Mouse (Mus musculus): ENCODE measurements around the gene Tmub2. TPM values are rescaled to one million over a fixed set of nuclear protein-coding genes. Genes with fewer than 3 reads are reported as not detected.
A peak's percentile ranks its signal among the peaks of the same experiment; 100 is the strongest.

Tmub2 gene
- total and polyA plus RNA-seq, 3 experiments = 27.0 to 32.9 (median 31.0) TPM

- Histone ChIP-seq H3K9me3 (replicated peaks; ENCODE audit: low read length) (peaks cover 4% of the 10 kb centered on the region), H3K4me3 (replicated peaks in 1 of 3; ENCODE audit: low read depth in 2 of 3, low read length in 2 of 3, poor library complexity in 1 of 3) (no peak overlapping the region), H3K4me2 (ENCODE audit: insufficient read depth, low read depth, poor library complexity, severe bottlenecking) (no peak overlapping the region), H3K36me3 (replicated peaks in 1 of 2; ENCODE audit: control insufficient read depth in 1 of 2, insufficient read depth in 1 of 2, low read length in 1 of 2) (no peaks in the 10 kb centered on the region), H3K27ac (ENCODE audit: insufficient read depth, low read depth) (no peak overlapping the region), H3K79me2 (replicated peaks; ENCODE audit: control insufficient read depth, extremely low read depth, insufficient read depth, poor library complexity, severe bottlenecking) (no peaks in the 10 kb centered on the region), H3K4me1 (ENCODE audit: control insufficient read depth in 1 of 2, insufficient read depth in 2 of 2) (no peaks in the 10 kb centered on the region), H3K9ac (ENCODE audit: insufficient read depth, low read depth) (no peak overlapping the region), H3K27me3 (replicated peaks) (peaks cover 37% of the 10 kb centered on the region)
- no peak for DNase-seq (ENCODE audit: extremely low read depth)
- dilution Hi-C loops (cut with MboI; ENCODE audit: extremely low pct_ligation_motif_present, extremely low pct_unique_long_range_greater_than_20kb, low sequenced_read_pairs) (no loop called here), in situ Hi-C loops (cut with MboI; ENCODE audit: low pct_ligation_motif_present, low pct_unique_long_range_greater_than_20kb, low sequenced_read_pairs) (no loop called here)
- TF ChIP-seq MAX (IDR thresholded peaks at IDR 0.05; ENCODE audit: low read length) = no peak
- TF ChIP-seq BHLHE40 (IDR thresholded peaks at IDR 0.05; ENCODE audit: low read depth, low read length) = no peak
- peak; percentile 26; the same call in 1 of the 2 replicates for TF ChIP-seq ETS1 (conservative IDR thresholded peaks at IDR 0.05; ENCODE audit: low read depth, low read length)
- TF ChIP-seq GABPA (IDR thresholded peaks at IDR 0.05; ENCODE audit: insufficient replicate concordance, low read depth, low read length) = no peak
Measured at GRCm38 (mm10) chr11:102338561-102338960, 53.8 kb downstream of the Tmub2 start.

Other genes starting within 250 kb of the Tmub2 start
- not detected in 2 replicates for gene Cd300lg, start 243.4 kb upstream of the Tmub2 start, total RNA-seq (2012; rRNA removed)
- not detected in 2 replicates for gene Cd300lg, start 243.4 kb upstream of the Tmub2 start, total RNA-seq (2014; rRNA removed)
- not detected in 2 replicates for gene Cd300lg, start 243.4 kb upstream of the Tmub2 start, polyA plus RNA-seq (2012; ENCODE audit: insufficient read length, low read depth)
- 1.4 and 3.1 TPM in 2 replicates for gene Mpp2, start 196.4 kb upstream of the Tmub2 start, total RNA-seq (2012; rRNA removed)
- 0.35 and 0.46 TPM in 2 replicates for gene Mpp2, start 196.4 kb upstream of the Tmub2 start, total RNA-seq (2014; rRNA removed)
- 0.76 and 0.83 TPM in 2 replicates for gene Mpp2, start 196.4 kb upstream of the Tmub2 start, polyA plus RNA-seq (2012; ENCODE audit: insufficient read length, low read depth)
- gene Ppy, start 183.6 kb upstream of the Tmub2 start, total RNA-seq (2012; rRNA removed) = not detected in 2 replicates
- gene Ppy, start 183.6 kb upstream of the Tmub2 start, total RNA-seq (2014; rRNA removed) = not detected in 2 replicates
- gene Ppy, start 183.6 kb upstream of the Tmub2 start, polyA plus RNA-seq (2012; ENCODE audit: insufficient read length, low read depth) = not detected in 2 replicates
- not detected in 2 replicates for gene Pyy, start 177.1 kb upstream of the Tmub2 start, total RNA-seq (2012; rRNA removed)
- not detected in 2 replicates for gene Pyy, start 177.1 kb upstream of the Tmub2 start, total RNA-seq (2014; rRNA removed)
- not detected in 2 replicates for gene Pyy, start 177.1 kb upstream of the Tmub2 start, polyA plus RNA-seq (2012; ENCODE audit: insufficient read length, low read depth)
- not detected in 2 replicates for gene Nags, start 139.4 kb upstream of the Tmub2 start, total RNA-seq (2012; rRNA removed)
- not detected in 2 replicates for gene Nags, start 139.4 kb upstream of the Tmub2 start, total RNA-seq (2014; rRNA removed)
- gene Nags, start 139.4 kb upstream of the Tmub2 start, polyA plus RNA-seq (2012; ENCODE audit: insufficient read length, low read depth) = not detected in 2 replicates
- 56.7 and 63.1 TPM in 2 replicates for gene Tmem101, start 128.5 kb upstream of the Tmub2 start, total RNA-seq (2012; rRNA removed)
- 36.1 and 38.5 TPM in 2 replicates for gene Tmem101, start 128.5 kb upstream of the Tmub2 start, total RNA-seq (2014; rRNA removed)
- gene Tmem101, start 128.5 kb upstream of the Tmub2 start, polyA plus RNA-seq (2012; ENCODE audit: insufficient read length, low read depth) = 29.7 and 35.4 TPM in 2 replicates
- 66.9 and 78.7 TPM in 2 replicates for gene Lsm12, start 99.6 kb upstream of the Tmub2 start, total RNA-seq (2012; rRNA removed)
- 70.0 and 78.9 TPM in 2 replicates for gene Lsm12, start 99.6 kb upstream of the Tmub2 start, total RNA-seq (2014; rRNA removed)
- 164 and 185 TPM in 2 replicates for gene Lsm12, start 99.6 kb upstream of the Tmub2 start, polyA plus RNA-seq (2012; ENCODE audit: insufficient read length, low read depth)
- 31.9 and 34.7 TPM in 2 replicates for gene G6pc3, start 95.3 kb upstream of the Tmub2 start, total RNA-seq (2012; rRNA removed)
- gene G6pc3, start 95.3 kb upstream of the Tmub2 start, total RNA-seq (2014; rRNA removed) = 26.3 and 31.3 TPM in 2 replicates
- gene G6pc3, start 95.3 kb upstream of the Tmub2 start, polyA plus RNA-seq (2012; ENCODE audit: insufficient read length, low read depth) = 65.6 and 72.3 TPM in 2 replicates
- 49.6 and 49.9 TPM in 2 replicates for gene Hdac5, start 54.8 kb upstream of the Tmub2 start, total RNA-seq (2012; rRNA removed)
- gene Hdac5, start 54.8 kb upstream of the Tmub2 start, total RNA-seq (2014; rRNA removed) = 23.3 and 24.9 TPM in 2 replicates
- gene Hdac5, start 54.8 kb upstream of the Tmub2 start, polyA plus RNA-seq (2012; ENCODE audit: insufficient read length, low read depth) = 46.4 and 53.9 TPM in 2 replicates
- 25.6 and 26.2 TPM in 2 replicates for gene BC030867, start 36.0 kb upstream of the Tmub2 start, total RNA-seq (2012; rRNA removed)
- gene BC030867, start 36.0 kb upstream of the Tmub2 start, total RNA-seq (2014; rRNA removed) = 9.7 and 11.4 TPM in 2 replicates
- gene BC030867, start 36.0 kb upstream of the Tmub2 start, polyA plus RNA-seq (2012; ENCODE audit: insufficient read length, low read depth) = 34.0 and 35.2 TPM in 2 replicates
- gene Asb16, start 16.2 kb upstream of the Tmub2 start, total RNA-seq (2012; rRNA removed) = 0.04 TPM in 1 of 2 replicates, not detected in the other
- not detected in 2 replicates for gene Asb16, start 16.2 kb upstream of the Tmub2 start, total RNA-seq (2014; rRNA removed)
- not detected in 2 replicates for gene Asb16, start 16.2 kb upstream of the Tmub2 start, polyA plus RNA-seq (2012; ENCODE audit: insufficient read length, low read depth)
- gene Atxn7l3, start 11.7 kb downstream of the Tmub2 start, total RNA-seq (2012; rRNA removed) = 46.6 and 51.3 TPM in 2 replicates
- gene Atxn7l3, start 11.7 kb downstream of the Tmub2 start, total RNA-seq (2014; rRNA removed) = 38.3 and 40.7 TPM in 2 replicates
- 52.0 and 59.0 TPM in 2 replicates for gene Atxn7l3, start 11.7 kb downstream of the Tmub2 start, polyA plus RNA-seq (2012; ENCODE audit: insufficient read length, low read depth)
- gene Ubtf, start 34.8 kb downstream of the Tmub2 start, total RNA-seq (2012; rRNA removed) = 126 and 142 TPM in 2 replicates
- 89.9 and 99.8 TPM in 2 replicates for gene Ubtf, start 34.8 kb downstream of the Tmub2 start, total RNA-seq (2014; rRNA removed)
- 124 and 149 TPM in 2 replicates for gene Ubtf, start 34.8 kb downstream of the Tmub2 start, polyA plus RNA-seq (2012; ENCODE audit: insufficient read length, low read depth)
- 0.08 TPM in 1 of 2 replicates, not detected in the other for gene Slc4a1, start 81.3 kb downstream of the Tmub2 start, total RNA-seq (2012; rRNA removed)
- gene Slc4a1, start 81.3 kb downstream of the Tmub2 start, total RNA-seq (2014; rRNA removed) = 0.04 TPM in 1 of 2 replicates, not detected in the other
- gene Slc4a1, start 81.3 kb downstream of the Tmub2 start, polyA plus RNA-seq (2012; ENCODE audit: insufficient read length, low read depth) = not detected in 2 replicates
- gene Rundc3a, start 108.5 kb downstream of the Tmub2 start, total RNA-seq (2012; rRNA removed) = 9.0 and 16.3 TPM in 2 replicates
- 1.3 and 1.4 TPM in 2 replicates for gene Rundc3a, start 108.5 kb downstream of the Tmub2 start, total RNA-seq (2014; rRNA removed)
- 3.3 and 4.8 TPM in 2 replicates for gene Rundc3a, start 108.5 kb downstream of the Tmub2 start, polyA plus RNA-seq (2012; ENCODE audit: insufficient read length, low read depth)
- 169 and 199 TPM in 2 replicates for gene Slc25a39, start 123.0 kb downstream of the Tmub2 start, total RNA-seq (2012; rRNA removed)
- 108 and 112 TPM in 2 replicates for gene Slc25a39, start 123.0 kb downstream of the Tmub2 start, total RNA-seq (2014; rRNA removed)
- 198 and 226 TPM in 2 replicates for gene Slc25a39, start 123.0 kb downstream of the Tmub2 start, polyA plus RNA-seq (2012; ENCODE audit: insufficient read length, low read depth)
- gene Grn, start 145.4 kb downstream of the Tmub2 start, total RNA-seq (2012; rRNA removed) = 106 and 165 TPM in 2 replicates
- gene Grn, start 145.4 kb downstream of the Tmub2 start, total RNA-seq (2014; rRNA removed) = 63.7 and 80.6 TPM in 2 replicates
- gene Grn, start 145.4 kb downstream of the Tmub2 start, polyA plus RNA-seq (2012; ENCODE audit: insufficient read length, low read depth) = 420 and 453 TPM in 2 replicates
- not detected in 2 replicates for gene Fam171a2, start 162.8 kb downstream of the Tmub2 start, total RNA-seq (2012; rRNA removed)
- gene Fam171a2, start 162.8 kb downstream of the Tmub2 start, total RNA-seq (2014; rRNA removed) = not detected in 2 replicates
- not detected in 2 replicates for gene Fam171a2, start 162.8 kb downstream of the Tmub2 start, polyA plus RNA-seq (2012; ENCODE audit: insufficient read length, low read depth)
- 2.2 and 3.0 TPM in 2 replicates for gene Itga2b, start 185.2 kb downstream of the Tmub2 start, total RNA-seq (2012; rRNA removed)
- 0.81 and 0.95 TPM in 2 replicates for gene Itga2b, start 185.2 kb downstream of the Tmub2 start, total RNA-seq (2014; rRNA removed)
- gene Itga2b, start 185.2 kb downstream of the Tmub2 start, polyA plus RNA-seq (2012; ENCODE audit: insufficient read length, low read depth) = 2.3 and 3.6 TPM in 2 replicates

Measured in CH12.LX (cell line).